39 mouse cellular contexts compared by ENCODE assay signal in the genomic region with DNA sequence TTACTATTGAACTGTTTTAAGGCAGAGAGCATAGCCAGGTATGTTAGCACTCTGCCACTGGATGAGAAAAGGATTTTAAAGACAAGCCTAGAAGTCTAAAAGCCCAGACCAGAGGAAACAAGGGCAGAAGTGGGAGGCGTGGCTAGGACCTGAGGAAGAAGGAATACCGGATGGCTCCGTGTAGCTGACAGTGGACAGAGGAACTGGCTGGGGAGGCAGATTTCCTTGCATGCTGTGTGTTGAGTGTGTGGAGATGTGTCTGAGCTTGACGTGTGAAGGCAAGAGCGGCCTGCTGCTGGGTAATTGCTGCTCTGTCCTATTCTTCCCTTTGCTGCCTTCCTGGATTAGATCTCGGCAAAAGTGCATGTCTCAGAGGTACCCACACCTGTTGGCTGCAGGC. TPM values are rescaled to one million over a fixed set of nuclear protein-coding genes. Genes with fewer than 3 reads are reported as not detected.
DNase-seq lines count a peak whose midpoint lies in the region; ATAC-seq and TF ChIP-seq lines count a peak whose summit lies in the region.
"Had no signal": no experiment of that assay in that cellular context is flagged by ENCODE, and none has a peak within 500 bp of the region (broad histone marks: within the 10 kb centered on the region; RNA-seq: fewer than 3 reads in every experiment).

No protein-coding gene starts in this region.

- H3K4me1 ChIP-seq in testis, adult 2 months (ENCODE audit: control insufficient read depth, insufficient read depth, low read length), result peaks cover 15% of the 10 kb centered on the region
- 0 out of 2 replicates have a peak, but pooled peaks cover 4% of the 10 kb centered on the region for H3K4me1 ChIP-seq in stomach, postnatal 0 days (replicated peaks; ENCODE audit: control insufficient read depth, insufficient read depth)
- H3K4me1 ChIP-seq in liver, embryonic 11.5 days (replicated peaks; ENCODE audit: control insufficient read depth, insufficient read depth, low read length), result peaks cover 10% of the 10 kb centered on the region

- peaks cover 2% of the 10 kb centered on the region for H3K36me3 ChIP-seq in testis, adult 2 months (ENCODE audit: control insufficient read depth, insufficient read depth, low read length)
- peaks cover 39% of the 10 kb centered on the region for H3K36me3 ChIP-seq in stomach, postnatal 0 days (ENCODE audit: control insufficient read depth, insufficient read depth, low read length)
- H3K36me3 ChIP-seq in liver, embryonic 11.5 days (ENCODE audit: control insufficient read depth, insufficient read depth, low read length), result peaks cover 60% of the 10 kb centered on the region

- TF ChIP-seq CTCF in testis, adult 2 months (IDR thresholded peaks at IDR 0.05; ENCODE audit: control insufficient read depth, insufficient read depth, insufficient replicate concordance, low read depth, low read length), result peak; percentile 6; the same call in 1 of the 2 replicates
- TF ChIP-seq CTCF in stomach, postnatal 0 days (IDR thresholded peaks at IDR 0.05; ENCODE audit: low read depth), result no peak

- no peak overlapping the region for H3K4me2 ChIP-seq in stomach, postnatal 0 days (replicated peaks; ENCODE audit: low read depth)
- no peak overlapping the region for H3K4me2 ChIP-seq in liver, embryonic 11.5 days
- H3K4me2 ChIP-seq: heart, embryonic 12.5 days; hindbrain, embryonic 14.5 days; limb, embryonic 13.5 days; liver, embryonic 12.5 days; midbrain, embryonic 11.5 days had no signal

- intact Hi-C loops in heart, postnatal 14 days (cut with DNase I), result loop anchor here (10.0 kb wide), 1 partner anchor 292 kb away; no protein-coding TSS in a partner anchor

- ATAC-seq in stomach, postnatal 0 days (ENCODE audit: low FRiP score, low TSS enrichment), result no peak
- no peak for ATAC-seq in liver, embryonic 11.5 days (replicated peaks; ENCODE audit: low FRiP score)
- ATAC-seq: activated CD4-positive, CD25-positive, alpha-beta regulatory T cell, adult 4 months; forebrain, postnatal 0 days; inflammation-experienced regulatory T-cells, adult 6 months; liver, embryonic 12.5 days; liver, postnatal 0 days had no signal

- H3K9me3 ChIP-seq in stomach, postnatal 0 days (ENCODE audit: control insufficient read depth, low read length), result no peaks in the 10 kb centered on the region
- H3K9me3 ChIP-seq in liver, embryonic 11.5 days (ENCODE audit: control insufficient read depth, low read length), result no peaks in the 10 kb centered on the region
- H3K9me3 ChIP-seq: heart, embryonic 12.5 days; limb, embryonic 13.5 days; liver, embryonic 12.5 days had no signal

- TF ChIP-seq POLR2A in testis, adult 2 months (IDR thresholded peaks at IDR 0.05; ENCODE audit: control insufficient read depth, low read depth, low read length), result no peak

- no peak for TF ChIP-seq EP300 in stomach, postnatal 0 days (optimal IDR thresholded peaks at IDR 0.05)

- peak; percentile 91 for DNase-seq in heart, adult 11 months
- DNase-seq in heart, postnatal 14 days, result no peak
- peak; percentile 3 for DNase-seq in kidney, adult 11 months
- DNase-seq in kidney, adult 18-20 months, result no peak
- no peak for DNase-seq in testis, postnatal 14 days (ENCODE audit: low spot score)
- no peak for DNase-seq in stomach, postnatal 0 days (ENCODE audit: low spot score)
- DNase-seq in liver, embryonic 11.5 days (ENCODE audit: low spot score), result no peak
- DNase-seq: adrenal gland, adult 2 months; adrenal gland, postnatal 36 days; B cell, adult 2 months; embryo, embryonic 11 days; forebrain, postnatal 0 days; gastrocnemius, postnatal 14 days; heart, postnatal 36 days; kidney, adult 8-10 months; kidney, postnatal 25 days; liver, postnatal 0 days; lung, postnatal 36 days; retina, postnatal 1 day; right cerebral cortex, postnatal 14 days had no signal

- WGBS in stomach, postnatal 0 days, result 68% methylated on average over 6 of the region's 6 CpGs
- 87% methylated on average over 6 of the region's 6 CpGs for WGBS in liver, embryonic 11.5 days

- H3K4me3 ChIP-seq in testis, adult 2 months (ENCODE audit: control insufficient read depth, low read depth, low read length), result peak overlapping the region; percentile 74
- H3K4me3 ChIP-seq in stomach, postnatal 0 days (ENCODE audit: low read depth, low read length), result no peak overlapping the region
- no peak overlapping the region for H3K4me3 ChIP-seq in liver, embryonic 11.5 days (ENCODE audit: low read depth, low read length)
- H3K4me3 ChIP-seq: erythroblast, embryonic 14.5 days; heart, embryonic 12.5 days; limb, embryonic 13.5 days; liver, embryonic 12.5 days had no signal

- H3K27me3 ChIP-seq in testis, adult 2 months (ENCODE audit: control insufficient read depth, insufficient read depth, low read length), result no peaks in the 10 kb centered on the region
- H3K27me3 ChIP-seq in stomach, postnatal 0 days (ENCODE audit: control insufficient read depth, insufficient read depth, low read length), result no peaks in the 10 kb centered on the region
- no peaks in the 10 kb centered on the region for H3K27me3 ChIP-seq in liver, embryonic 11.5 days (replicated peaks; ENCODE audit: control insufficient read depth, insufficient read depth, low read length)
- H3K27me3 ChIP-seq: heart, embryonic 12.5 days; limb, embryonic 13.5 days; liver, embryonic 12.5 days had no signal

- no peak overlapping the region for H3K9ac ChIP-seq in stomach, postnatal 0 days (ENCODE audit: low read length)
- no peak overlapping the region for H3K9ac ChIP-seq in liver, embryonic 11.5 days (ENCODE audit: low read depth, low read length)
- H3K9ac ChIP-seq: forebrain, postnatal 0 days; heart, embryonic 12.5 days; hindbrain, embryonic 14.5 days; limb, embryonic 13.5 days; liver, embryonic 12.5 days; liver, postnatal 0 days had no signal

- peak overlapping the region; percentile 23; the same call in 1 of the 2 replicates for H3K27ac ChIP-seq in testis, adult 2 months (ENCODE audit: control insufficient read depth, insufficient read depth, low read depth, low read length)
- H3K27ac ChIP-seq in stomach, postnatal 0 days (replicated peaks), result peak overlapping the region; percentile 45; the same call in 1 of the 2 replicates
- H3K27ac ChIP-seq in liver, embryonic 11.5 days (ENCODE audit: low read depth, low read length), result no peak overlapping the region
- H3K27ac ChIP-seq: hindbrain, embryonic 14.5 days; limb, embryonic 13.5 days; liver, embryonic 12.5 days had no signal

RNA-seq across cellular contexts. Expression of gene Git1, which starts 9.1 kb away (rescaled TPM):
- total RNA-seq in heart, postnatal 14 days (2021), result 10 to 100 TPM; 49.1 to 50.0 TPM
- 566 and 585 TPM in 2 replicates for polyA plus RNA-seq in testis, adult 2 months (2012; rRNA removed)
- 5.9 and 7.9 TPM in 2 replicates for polyA plus RNA-seq in stomach, postnatal 0 days (2015; fragmentation: Nextera tagmentation; extraction: Ambion mirVana)
- polyA plus RNA-seq in liver, embryonic 11.5 days (2014; fragmentation: Nextera tagmentation; extraction: Ambion mirVana), result 10.1 and 14.1 TPM in 2 replicates

RNA-seq across cellular contexts. Expression of gene Abhd15, which starts 12.4 kb away (rescaled TPM):
- total RNA-seq in heart, postnatal 14 days (2021), result 1 to 10 TPM; 2.0 to 2.7 TPM
- polyA plus RNA-seq in testis, adult 2 months (2012; rRNA removed), result 0.17 and 0.28 TPM in 2 replicates
- 1.8 and 1.9 TPM in 2 replicates for polyA plus RNA-seq in stomach, postnatal 0 days (2015; fragmentation: Nextera tagmentation; extraction: Ambion mirVana)
- 3.9 and 4.2 TPM in 2 replicates for polyA plus RNA-seq in liver, embryonic 11.5 days (2014; fragmentation: Nextera tagmentation; extraction: Ambion mirVana)

RNA-seq across cellular contexts. Expression of gene Ankrd13b, which starts 13.0 kb away (rescaled TPM):
- 10 to 100 TPM; 10.6 to 10.9 TPM for total RNA-seq in heart, postnatal 14 days (2021)
- 2.9 and 3.6 TPM in 2 replicates for polyA plus RNA-seq in testis, adult 2 months (2012; rRNA removed)
- 2.4 and 3.0 TPM in 2 replicates for polyA plus RNA-seq in stomach, postnatal 0 days (2015; fragmentation: Nextera tagmentation; extraction: Ambion mirVana)
- 4.4 and 5.6 TPM in 2 replicates for polyA plus RNA-seq in liver, embryonic 11.5 days (2014; fragmentation: Nextera tagmentation; extraction: Ambion mirVana)

RNA-seq across cellular contexts. Expression of gene Trp53i13, which starts 13.3 kb away (rescaled TPM):
- total RNA-seq in heart, postnatal 14 days (2021), result 10 to 100 TPM in 1 of 2 experiments, 1 to 10 TPM in 1; 9.1 to 10.3 TPM
- 46.7 and 54.1 TPM in 2 replicates for polyA plus RNA-seq in testis, adult 2 months (2012; rRNA removed)
- 19.5 and 20.9 TPM in 2 replicates for polyA plus RNA-seq in stomach, postnatal 0 days (2015; fragmentation: Nextera tagmentation; extraction: Ambion mirVana)
- polyA plus RNA-seq in liver, embryonic 11.5 days (2014; fragmentation: Nextera tagmentation; extraction: Ambion mirVana), result 16.2 and 17.9 TPM in 2 replicates

RNA-seq across cellular contexts. Expression of gene Gm10392, which starts 16.5 kb away (rescaled TPM):
- not detected for total RNA-seq in heart, postnatal 14 days (2021)
- not detected in 2 replicates for polyA plus RNA-seq in testis, adult 2 months (2012; rRNA removed)
- polyA plus RNA-seq in stomach, postnatal 0 days (2015; fragmentation: Nextera tagmentation; extraction: Ambion mirVana), result 0.06 and 0.07 TPM in 2 replicates
- not detected in 2 replicates for polyA plus RNA-seq in liver, embryonic 11.5 days (2014; fragmentation: Nextera tagmentation; extraction: Ambion mirVana)
- total RNA-seq: adrenal gland, adult 2 months; adrenal gland, postnatal 36 days; ES-E14; forebrain, postnatal 0 days; gastrocnemius, postnatal 14 days; granulocyte monocyte progenitor cell, adult 5-6 weeks; heart, postnatal 36 days; layer of hippocampus, postnatal 25 days; left cerebral cortex, postnatal 36 days had no signal
- polyA plus RNA-seq: adrenal gland, adult 2 months; brain, embryonic 14.5 days; embryonic facial prominence, embryonic 14.5 days; erythroblast, embryonic 14.5 days; forebrain, postnatal 0 days; heart, embryonic 12.5 days; hindbrain, embryonic 14.5 days; limb, embryonic 13.5 days; lung, embryonic 16.5 days; neural tube, embryonic 14.5 days; small intestine, adult 2 months; stomach, embryonic 14.5 days had no signal

Comparison
In these comparisons a context has a peak if more than half of its experiments do, and no peak if none do; other contexts are left out.
1. DNase-seq: peak in heart, adult 11 months (single experiment) and kidney, adult 11 months (single experiment); none in heart, postnatal 14 days (0 of 2), kidney, adult 18-20 months (single experiment), testis, postnatal 14 days (single experiment), stomach, postnatal 0 days (single experiment) and liver, embryonic 11.5 days (single experiment).
2. RNA of gene Git1, which starts 9.1 kb away (polyA plus RNA-seq): 566 to 585 TPM in testis, adult 2 months; 10.1 to 14.1 TPM in liver, embryonic 11.5 days and 5.9 to 7.9 TPM in stomach, postnatal 0 days; every median in the first group is over 10 times any median in the second.